Mouse (Mus musculus) kidney, adult 2 months (tissue): ENCODE measurements around the gene Ing1. TPM values are rescaled to one million over a fixed set of nuclear protein-coding genes. Genes with fewer than 3 reads are reported as not detected.
"Not testable (repeated sequence)": the region's sequence is repeated elsewhere in the genome, so short reads cannot be mapped to it uniquely, and the experiment has no call there.

Experiments used
- DNase-seq: peaks from one replicate; pipeline ENCODE4 v3.0.0; 2021
- H3K27ac ChIP-seq: fragments of 200-500 bp; 2 replicates; pipeline ENCODE4 v1.5.1; 2012; ENCODE audit warnings: low read depth, low read length, control low read depth, inconsistent platforms; ENCODE audit not compliant: insufficient read depth
- H3K27me3 ChIP-seq: fragments of 200-500 bp; replicated peaks from 2 replicates; pipeline ENCODE4 v1.6.1; 2012; ENCODE audit warnings: mild to moderate bottlenecking, moderate library complexity, low read length, inconsistent platforms; ENCODE audit not compliant: control insufficient read depth, insufficient read depth
- H3K36me3 ChIP-seq: fragments of 200-500 bp; 2 replicates; pipeline ENCODE4 v1.6.1; 2012; ENCODE audit warnings: mild to moderate bottlenecking, moderate library complexity, low read length, inconsistent platforms; ENCODE audit not compliant: control insufficient read depth, insufficient read depth
- H3K4me1 ChIP-seq: fragments of 200-500 bp; 2 replicates; pipeline ENCODE4 v1.6.1; 2011; ENCODE audit warnings: low read length; ENCODE audit not compliant: control insufficient read depth, insufficient read depth
- H3K4me3 ChIP-seq: fragments of 200-500 bp; 2 replicates; pipeline ENCODE4 v1.5.1; 2011; ENCODE audit warnings: mild to moderate bottlenecking, low read depth, low read length, control low read depth; ENCODE audit not compliant: insufficient read depth
- CTCF ChIP-seq: fragments of 200-500 bp; conservative IDR thresholded peaks from 2 replicates; pipeline ENCODE4 v1.5.1; 2011; ENCODE audit warnings: low read depth, mild to moderate bottlenecking, control low read depth, low read length, moderate library complexity, mixed read lengths; ENCODE audit not compliant: insufficient read depth, insufficient read length
- POLR2A ChIP-seq: fragments of 200-500 bp; IDR thresholded peaks from one replicate; pipeline ENCODE4 v1.6.1; 2011; ENCODE audit warnings: low read depth, low read length, control low read depth
- WGBS: fragments of 180-500 bp; shearing (Covaris S2); methylation state at CpG from one replicate; pipeline ENCODE4 v1.1.7; 2018; 5-methylcytosine and 5-hydroxymethylcytosine counted together
- polyA plus RNA-seq: library from polyadenylated mRNA; depleted of rRNA; stranded (reverse); fragments of >200 nt; gene quantifications from 2 replicates; pipeline ENCODE4 v1.2.3, GENCODE M21; 2012

Ing1 gene
- polyA plus RNA-seq, 1 experiment, result 16.3 TPM

DNA sequence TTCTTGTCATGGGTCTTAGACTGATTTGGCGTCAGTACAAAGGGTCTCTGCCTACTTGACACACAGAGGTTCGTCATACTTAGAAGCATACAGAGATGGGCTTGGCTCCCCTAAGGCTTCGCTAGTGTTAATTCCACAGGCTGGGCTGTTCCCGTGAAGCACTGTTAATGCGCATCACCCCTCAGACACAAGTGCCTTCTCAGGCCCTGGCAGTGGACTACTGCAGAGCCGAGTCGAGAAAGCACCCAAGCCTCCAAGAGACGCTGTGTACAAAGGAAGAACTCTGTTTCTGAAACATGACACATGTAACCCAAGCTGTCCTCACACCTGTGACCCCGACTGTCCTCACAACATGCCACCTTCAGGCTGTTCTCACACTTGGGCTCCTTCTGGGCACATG lies 4.8 kb downstream of the Ing1 start:
- no peaks in the 10 kb centered on the region for H3K27me3 ChIP-seq
- TF ChIP-seq CTCF (no peak), POLR2A (no peak)
- WGBS, result 67% methylated on average over 9 of the region's 9 CpGs
- no peak overlapping the region for H3K27ac ChIP-seq
- no peaks in the 10 kb centered on the region for H3K36me3 ChIP-seq
- H3K4me1 ChIP-seq, result peaks cover 2% of the 10 kb centered on the region; the same call in 1 of the 2 replicates
- DNase-seq, result no peak
- no peak overlapping the region for H3K4me3 ChIP-seq

DNA sequence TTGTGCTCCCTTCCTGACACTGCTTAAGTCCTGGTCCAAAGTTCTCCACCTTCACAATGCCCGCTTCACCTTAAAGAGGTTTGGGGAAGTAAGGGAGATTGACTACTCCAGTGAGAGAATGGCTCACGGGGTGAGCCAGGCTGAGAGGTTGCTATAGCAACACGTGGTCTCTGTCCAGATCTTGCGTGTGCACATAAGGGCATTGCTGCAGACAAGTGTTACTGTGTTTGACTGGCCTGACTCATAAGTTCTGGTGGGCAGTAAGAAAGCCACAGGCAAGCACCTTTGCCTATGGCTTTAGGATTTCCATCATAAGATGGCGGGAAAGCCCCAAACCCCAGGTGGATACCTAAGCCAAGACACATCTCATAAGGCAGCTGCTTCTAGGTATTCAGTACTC lies 8.9 kb downstream of the Ing1 start:
- no peak overlapping the region for H3K27ac ChIP-seq
- H3K27me3 ChIP-seq, result no peaks in the 10 kb centered on the region
- no peak overlapping the region for H3K4me3 ChIP-seq
- no peaks in the 10 kb centered on the region for H3K36me3 ChIP-seq
- no peak for DNase-seq
- TF ChIP-seq POLR2A (no peak), CTCF (no peak)
- H3K4me1 ChIP-seq, result 0 out of 2 replicates have a peak, but pooled peaks cover 2% of the 10 kb centered on the region
- 75% methylated on average over 5 of the region's 5 CpGs for WGBS

DNA sequence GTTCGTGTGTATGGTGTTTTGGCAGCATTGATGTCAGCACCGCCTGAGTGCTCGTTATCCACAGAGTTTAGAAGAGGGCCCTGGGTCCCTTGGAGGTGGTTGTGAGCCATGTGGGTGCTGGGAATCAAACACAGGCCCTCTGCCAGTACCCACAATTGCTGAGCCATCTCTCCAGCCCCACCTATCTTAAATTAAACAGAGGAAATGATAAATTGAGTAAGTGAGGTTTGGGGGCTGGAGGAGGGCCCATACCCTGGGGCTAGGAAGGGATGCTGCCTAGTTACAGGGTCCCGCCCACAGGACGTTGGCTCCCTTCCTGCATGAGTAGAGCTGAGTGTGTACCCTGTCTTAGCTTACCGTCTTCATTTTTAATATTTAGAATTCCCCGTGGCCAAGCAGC lies 9.3 kb downstream of the Ing1 start:
- no peak for DNase-seq
- TF ChIP-seq POLR2A (no peak), CTCF (no peak)
- H3K27me3 ChIP-seq, result no peaks in the 10 kb centered on the region
- no peak overlapping the region for H3K4me3 ChIP-seq
- 0 out of 2 replicates have a peak, but pooled peaks cover 2% of the 10 kb centered on the region for H3K4me1 ChIP-seq
- WGBS, result 79% methylated on average over 7 of the region's 7 CpGs
- H3K27ac ChIP-seq, result no peak overlapping the region
- H3K36me3 ChIP-seq, result no peaks in the 10 kb centered on the region

GRCm38 (mm10) chr8:11568193-11568592 lies 12.8 kb downstream of the Ing1 start:
- H3K4me3 ChIP-seq, H3K36me3 ChIP-seq, H3K27ac ChIP-seq, H3K4me1 ChIP-seq, DNase-seq, H3K27me3 ChIP-seq: not testable (repeated sequence)
- 97% methylated on average over 2 of the region's 2 CpGs for WGBS

DNA sequence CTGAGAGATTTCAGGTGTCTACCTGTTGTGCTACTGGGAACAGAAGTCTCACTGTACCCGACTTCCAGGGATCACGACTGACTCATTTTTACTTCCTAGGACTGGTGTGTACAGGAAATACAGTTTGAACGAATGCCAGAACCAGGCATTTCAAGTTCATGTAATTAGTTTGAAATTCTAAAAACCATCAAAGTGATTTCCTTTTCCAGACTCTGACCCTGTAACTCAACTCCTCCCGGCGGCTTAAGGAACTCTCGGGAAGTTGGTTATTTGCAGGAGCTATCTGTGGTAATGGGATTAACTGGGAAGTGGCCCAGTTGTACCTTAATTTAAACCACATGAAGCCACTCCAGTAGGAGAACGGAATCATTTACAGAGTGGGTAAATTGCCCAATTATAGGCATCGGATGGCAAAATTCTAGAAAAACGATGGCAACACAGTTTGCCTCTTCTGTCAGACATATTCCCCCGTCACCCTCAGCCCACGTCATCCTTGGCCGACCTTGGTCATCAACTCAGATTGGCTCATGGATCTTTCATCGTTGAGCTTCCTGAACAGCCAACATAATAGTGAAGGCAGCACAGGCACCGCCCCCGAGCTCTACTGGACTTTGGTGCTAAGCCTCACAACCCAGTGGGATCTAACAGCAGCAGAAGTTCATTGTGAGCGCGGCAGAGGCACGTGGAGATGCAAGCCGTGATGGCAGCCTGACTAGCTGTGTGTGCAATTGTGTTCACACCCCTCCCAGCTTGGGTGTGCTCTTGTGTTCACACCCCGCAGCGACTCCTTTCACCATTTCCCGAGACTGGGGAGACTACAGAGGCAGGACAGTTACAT lies 14.1 kb downstream of the Ing1 start:
- 72% methylated on average over 22 of the region's 22 CpGs for WGBS
- Histone ChIP-seq H3K27ac (no peak overlapping the region), H3K4me3 (no peak overlapping the region), H3K4me1 (no peaks in the 10 kb centered on the region), H3K36me3 (no peaks in the 10 kb centered on the region), H3K27me3 (no peaks in the 10 kb centered on the region)
- no peak for DNase-seq
- TF ChIP-seq POLR2A, result no peak
- no peak for TF ChIP-seq CTCF

DNA sequence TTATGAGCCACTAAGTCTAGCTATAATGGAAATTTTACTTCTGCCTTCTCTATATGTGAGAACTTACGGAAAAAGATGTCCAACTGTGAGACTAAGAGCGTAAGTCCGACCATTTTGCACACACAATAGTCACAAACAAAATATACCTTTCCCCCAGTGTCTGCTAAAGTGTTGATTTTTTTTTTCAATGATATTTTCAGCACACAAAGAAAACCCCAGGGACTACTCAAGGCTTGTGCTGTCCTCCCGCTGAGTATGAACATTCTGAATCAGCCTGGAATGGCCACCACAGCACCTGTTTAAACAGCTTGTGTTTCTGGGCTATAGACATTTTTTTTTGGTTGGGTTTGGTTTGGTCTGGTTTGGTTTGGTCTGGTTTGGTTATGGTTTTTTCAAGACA lies 15.4 kb downstream of the Ing1 start:
- no peaks in the 10 kb centered on the region for H3K27me3 ChIP-seq
- peaks cover 3% of the 10 kb centered on the region; the same call in 1 of the 2 replicates for H3K4me1 ChIP-seq
- H3K36me3 ChIP-seq, result no peaks in the 10 kb centered on the region
- no peak for DNase-seq
- no peak overlapping the region for H3K4me3 ChIP-seq
- 96% methylated on average over 4 of the region's 4 CpGs for WGBS
- H3K27ac ChIP-seq, result no peak overlapping the region
- TF ChIP-seq POLR2A, result no peak
- TF ChIP-seq CTCF, result no peak

DNA sequence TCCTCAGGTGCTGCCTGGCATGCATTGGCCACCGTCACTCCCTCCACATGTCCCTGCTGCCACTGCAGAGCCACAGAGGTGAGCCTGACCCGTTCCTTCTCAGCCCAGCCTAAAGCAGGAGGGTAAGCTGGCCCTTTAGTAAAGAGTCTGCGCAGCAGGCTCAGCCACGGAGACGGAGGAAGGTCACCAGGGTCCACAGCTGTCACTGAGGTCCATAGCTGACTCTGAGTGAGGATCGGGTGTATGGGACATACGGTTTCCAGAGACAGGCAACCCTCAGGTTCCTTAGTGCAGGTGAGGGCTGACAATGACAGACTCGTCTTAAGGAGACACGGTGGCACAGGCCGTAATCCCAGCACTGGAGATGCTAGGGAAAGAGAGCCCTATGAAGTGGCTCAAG lies 16.6 kb downstream of the Ing1 start:
- Histone ChIP-seq H3K4me3 (no peak overlapping the region), H3K36me3 (no peaks in the 10 kb centered on the region), H3K27ac (no peak overlapping the region), H3K4me1 (peaks cover 3% of the 10 kb centered on the region; the same call in 1 of the 2 replicates), H3K27me3 (no peaks in the 10 kb centered on the region)
- TF ChIP-seq POLR2A, result no peak
- TF ChIP-seq CTCF, result no peak
- 92% methylated on average over 10 of the region's 10 CpGs for WGBS
- DNase-seq, result no peak
